18 mouse cellular contexts compared by ENCODE assay signal in genomic region chr1:166996250-166996649, GRCm38 (mm10).
"Had no signal": no experiment of that assay in that cellular context is flagged by ENCODE, and none has a peak within 500 bp of the region (broad histone marks: within the 10 kb centered on the region; RNA-seq: fewer than 3 reads in every experiment).

No protein-coding gene starts in this region.

- H3K4me1 ChIP-seq: midbrain, embryonic 12.5 days had no signal

- H3K27me3 ChIP-seq: neural tube, embryonic 13.5 days; neural tube, embryonic 15.5 days had no signal

- ATAC-seq: midbrain, embryonic 16.5 days had no signal

- H3K36me3 ChIP-seq: liver, embryonic 15.5 days; midbrain, embryonic 10.5 days; midbrain, embryonic 12.5 days; neural tube, embryonic 13.5 days; neural tube, embryonic 15.5 days had no signal

- H3K9me3 ChIP-seq: liver, embryonic 15.5 days; midbrain, embryonic 10.5 days; midbrain, embryonic 12.5 days; neural tube, embryonic 13.5 days; neural tube, embryonic 15.5 days had no signal

- DNase-seq: lung, embryonic 14.5 days; lung, postnatal 14 days; midbrain, embryonic 14.5 days; retina, postnatal 1 day; right cerebral cortex, adult 18-20 months; right cerebral cortex, postnatal 25 days; right cerebral cortex, postnatal 4 days; spleen, adult 18-20 months; thymus, adult 18-20 months; thymus, postnatal 14 days; thymus, postnatal 36 days had no signal

- H3K4me2 ChIP-seq: liver, embryonic 15.5 days; lung, embryonic 14.5 days; midbrain, embryonic 12.5 days; neural tube, embryonic 13.5 days; neural tube, embryonic 15.5 days had no signal

- H3K4me3 ChIP-seq: liver, embryonic 15.5 days; midbrain, embryonic 10.5 days; midbrain, embryonic 12.5 days; myocyte; neural tube, embryonic 13.5 days; neural tube, embryonic 15.5 days had no signal

- H3K9ac ChIP-seq: liver, embryonic 15.5 days; lung, embryonic 14.5 days; midbrain, embryonic 12.5 days; neural tube, embryonic 13.5 days; neural tube, embryonic 15.5 days had no signal

- H3K27ac ChIP-seq: liver, embryonic 15.5 days; midbrain, embryonic 10.5 days; midbrain, embryonic 12.5 days; neural tube, embryonic 13.5 days; neural tube, embryonic 15.5 days had no signal
